Mouse (Mus musculus): Measurements from ENCODE around the gene Pacsin1.
A peak's percentile ranks its signal among the peaks of the same experiment; 100 is the strongest.
"Not testable (repeated sequence)": the region's sequence is repeated elsewhere in the genome, so short reads cannot be mapped to it uniquely, and the experiment has no call there.

Gene Pacsin1

DNA sequence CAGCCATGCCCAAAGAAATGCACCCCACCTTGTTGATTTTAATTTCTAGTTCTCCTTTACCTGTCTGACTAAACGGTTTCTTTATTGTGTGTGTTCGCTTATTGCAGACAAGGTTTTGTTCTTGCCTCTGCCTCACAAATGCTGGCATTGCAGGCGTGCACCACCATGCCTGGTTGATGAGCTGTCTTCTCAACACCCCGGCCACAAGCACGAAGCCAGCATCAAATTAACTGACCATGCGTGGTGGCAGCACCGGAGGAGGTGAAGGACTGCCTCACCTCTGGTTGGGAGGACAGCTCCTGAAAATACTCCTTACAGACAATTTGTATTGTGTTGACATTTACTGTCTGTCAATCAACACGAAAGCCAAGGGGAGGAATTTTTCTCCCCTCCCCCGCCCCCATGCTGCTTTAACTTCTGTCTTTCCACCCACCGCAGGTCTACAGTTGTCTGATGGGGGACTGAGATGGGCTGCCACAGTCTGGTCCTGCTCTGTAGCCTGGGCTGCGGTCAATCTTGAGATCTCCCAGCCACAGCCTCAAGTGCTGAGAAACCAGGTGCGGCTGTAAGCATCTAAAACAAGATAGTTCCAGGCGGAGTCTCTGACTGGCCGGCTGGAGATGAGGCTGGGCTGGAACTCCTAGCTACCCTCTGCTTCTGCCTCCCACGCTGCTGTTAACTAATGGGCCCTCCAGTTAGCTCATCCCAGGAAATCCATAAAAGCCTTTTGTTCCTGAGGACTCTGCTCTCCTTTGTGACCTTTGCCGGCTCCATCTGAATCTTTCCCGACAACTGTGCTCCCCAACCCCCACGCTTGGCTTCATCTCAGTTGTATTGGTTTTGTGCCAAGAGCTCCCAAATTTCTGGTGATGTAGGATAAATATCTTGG lies 18.9 kb upstream of the Pacsin1 start, which contains the start of gene Rps10:
Gene Rps10, minus strand, starts transcription at position 538 of the 889 bp plus-strand sequence.
- peak; percentile 67 for DNase-seq

DNA sequence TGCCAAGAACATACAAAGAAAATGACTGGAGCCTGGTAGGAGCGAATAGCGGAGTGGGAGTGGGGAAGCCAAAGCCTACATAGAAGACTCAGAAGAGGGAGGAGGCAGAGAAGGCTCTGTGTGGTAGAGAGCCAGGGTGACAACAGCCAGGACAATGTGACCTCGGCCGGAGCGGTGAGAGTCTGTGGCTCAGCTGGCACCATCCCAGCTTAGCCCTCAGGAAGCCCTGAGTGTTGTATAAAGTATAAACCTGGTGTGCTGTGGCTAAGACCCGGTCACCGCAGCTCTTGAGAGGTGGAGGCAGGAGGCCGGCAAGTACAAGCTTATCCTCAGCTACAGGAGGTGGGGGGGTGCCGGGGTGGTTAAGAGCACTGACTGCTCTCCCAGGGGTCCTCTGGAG lies 18.0 kb upstream of the Pacsin1 start:
- DNase-seq: peak; percentile 76

DNA sequence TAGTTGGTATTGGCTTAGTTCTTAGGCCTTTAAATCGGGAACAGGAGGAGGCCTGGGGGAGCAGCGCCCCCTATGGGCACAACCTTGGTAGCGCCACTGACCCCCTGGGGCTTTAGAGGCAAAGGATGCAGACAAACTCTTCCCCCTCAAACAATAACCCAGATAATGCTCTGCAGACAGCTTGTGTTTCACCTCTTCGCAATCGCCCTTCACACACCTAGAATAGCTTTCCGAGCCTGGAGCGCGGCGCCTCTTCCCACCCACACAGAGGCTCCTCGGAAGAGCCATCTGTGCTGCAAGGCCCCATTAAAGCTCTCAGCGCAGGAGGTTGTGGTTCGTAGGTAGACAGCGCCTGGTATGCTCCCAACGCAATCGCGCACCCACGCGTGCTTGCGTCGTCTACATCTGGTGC lies 16.4 kb upstream of the Pacsin1 start:
- peak; percentile 73 for DNase-seq

DNA sequence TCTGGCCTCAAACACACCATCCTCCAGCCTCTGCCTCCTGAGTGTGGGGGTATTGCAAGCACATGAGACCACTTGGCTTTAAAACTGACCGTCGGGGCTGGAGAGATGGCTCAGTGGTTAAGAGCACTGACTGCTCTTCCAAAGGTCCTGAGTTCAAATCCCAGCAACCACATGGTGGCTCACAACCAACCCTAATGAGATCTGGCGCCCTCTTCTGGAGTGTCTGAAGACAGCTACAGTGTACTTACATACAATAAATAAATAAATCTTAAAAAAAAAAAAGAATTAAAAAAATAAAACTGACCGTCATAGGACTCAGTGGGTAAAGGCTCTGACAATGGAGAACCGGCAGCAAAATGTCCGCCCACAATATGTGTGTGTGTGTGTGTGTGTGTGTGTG lies 15.5 kb upstream of the Pacsin1 start:
- not testable (repeated sequence) for DNase-seq

DNA sequence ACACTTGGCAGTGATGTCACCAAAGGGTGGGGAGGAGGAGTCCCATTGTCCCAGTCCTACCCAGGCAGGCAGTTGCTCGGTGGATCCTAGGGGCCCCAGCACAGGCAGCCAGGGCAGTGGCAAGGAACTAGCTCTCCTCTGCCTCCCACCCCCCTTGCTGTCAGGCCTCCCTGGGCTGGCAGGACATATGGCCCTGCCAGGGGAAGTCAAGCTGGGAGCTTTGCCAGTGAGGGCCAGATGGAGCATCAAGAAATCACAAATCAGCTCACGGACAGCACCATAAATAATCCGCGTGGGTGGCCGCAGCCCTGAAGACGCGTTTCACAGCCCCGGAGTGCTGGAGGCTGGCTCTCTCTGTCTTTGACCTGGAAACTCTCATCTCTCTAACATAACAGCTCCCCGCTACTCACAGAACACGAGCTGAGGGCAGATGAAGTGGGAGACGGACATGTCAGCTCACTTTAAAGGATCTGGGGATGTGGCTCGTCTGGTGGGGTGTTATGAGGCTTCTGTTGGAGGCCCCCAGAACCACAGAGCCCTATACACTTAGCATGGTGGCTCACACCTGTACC lies 12.7 kb upstream of the Pacsin1 start:
- DNase-seq: peak; percentile 99

DNA sequence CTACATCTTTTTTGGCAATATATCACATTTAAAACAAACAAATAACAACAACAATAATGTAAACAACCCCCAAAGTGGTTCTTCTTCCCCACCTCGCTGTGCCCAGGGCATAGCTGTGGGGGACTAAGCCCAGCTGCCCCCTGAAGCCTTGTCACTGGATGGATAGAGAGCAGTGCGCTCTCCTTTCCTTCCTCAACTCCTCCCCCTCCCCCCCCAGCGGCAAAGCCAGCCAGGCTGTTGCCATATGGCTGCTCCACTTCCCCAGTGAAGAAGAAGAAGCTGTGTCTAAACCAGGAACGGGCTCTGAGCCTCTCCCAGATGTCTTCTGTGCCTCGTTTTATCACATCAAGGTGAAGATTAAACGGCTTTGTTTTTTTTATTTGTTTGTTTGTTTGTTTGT lies 12.2 kb upstream of the Pacsin1 start:
- DNase-seq: peak; percentile 70

DNA sequence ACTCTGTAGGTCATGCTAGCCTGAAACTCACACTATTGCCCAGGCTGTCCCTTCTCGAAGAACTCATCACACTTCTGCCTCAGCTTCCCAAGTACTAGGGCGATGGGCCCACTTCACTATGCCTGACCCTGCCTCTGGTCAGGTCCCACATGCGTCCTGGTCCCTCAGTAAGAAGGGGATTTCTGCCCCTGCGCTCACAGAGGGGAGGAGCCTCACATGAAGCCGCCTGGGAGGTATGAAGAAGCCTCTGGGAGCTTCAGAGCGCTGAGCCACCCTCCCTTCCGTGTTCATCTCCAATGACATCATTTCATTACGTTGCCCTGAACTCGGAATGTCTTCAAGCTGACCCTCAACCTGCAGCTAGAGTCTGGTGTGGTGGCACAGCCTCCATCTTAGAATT lies 11.6 kb upstream of the Pacsin1 start:
- peak; percentile 66 for DNase-seq

DNA sequence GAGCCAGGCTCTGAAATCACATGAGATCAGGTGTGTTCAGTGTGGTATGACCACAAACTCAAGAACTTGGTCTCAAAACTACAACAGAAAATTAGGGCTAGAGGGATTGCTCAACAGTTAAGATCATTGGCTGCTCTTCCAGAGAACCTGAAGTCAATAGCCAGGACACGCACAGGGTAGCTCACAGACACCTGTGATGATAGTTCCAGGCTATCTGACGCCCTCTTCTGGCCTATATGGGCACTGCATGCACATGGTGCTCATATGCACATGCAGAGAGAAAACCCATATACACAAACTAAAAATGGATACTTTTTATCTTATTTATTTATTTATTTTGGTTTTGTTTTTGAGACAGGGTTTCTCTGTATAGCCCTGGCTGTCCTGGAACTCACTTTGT lies 10.7 kb upstream of the Pacsin1 start:
- DNase-seq: peak; percentile 63

DNA sequence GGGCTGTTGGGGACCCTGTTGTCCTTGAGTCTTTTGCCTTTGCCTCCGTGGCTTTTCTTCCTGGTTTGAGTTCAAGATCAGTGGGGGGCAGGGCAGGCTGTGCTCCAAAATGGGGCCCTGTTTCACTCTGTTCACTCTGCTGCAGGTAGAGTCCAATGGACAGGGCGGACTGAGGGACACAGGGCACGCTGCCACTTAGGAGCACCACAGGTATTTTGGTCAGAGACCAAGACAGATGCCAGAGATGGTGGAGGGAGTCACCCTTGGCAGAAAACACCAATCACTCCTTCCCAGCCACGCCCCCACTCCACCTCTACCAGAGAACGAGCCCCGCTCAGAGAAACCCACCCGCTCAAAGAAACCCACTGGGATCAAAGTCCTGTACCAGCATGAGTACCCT lies 9.5 kb upstream of the Pacsin1 start:
- DNase-seq: peak; percentile 74

DNA sequence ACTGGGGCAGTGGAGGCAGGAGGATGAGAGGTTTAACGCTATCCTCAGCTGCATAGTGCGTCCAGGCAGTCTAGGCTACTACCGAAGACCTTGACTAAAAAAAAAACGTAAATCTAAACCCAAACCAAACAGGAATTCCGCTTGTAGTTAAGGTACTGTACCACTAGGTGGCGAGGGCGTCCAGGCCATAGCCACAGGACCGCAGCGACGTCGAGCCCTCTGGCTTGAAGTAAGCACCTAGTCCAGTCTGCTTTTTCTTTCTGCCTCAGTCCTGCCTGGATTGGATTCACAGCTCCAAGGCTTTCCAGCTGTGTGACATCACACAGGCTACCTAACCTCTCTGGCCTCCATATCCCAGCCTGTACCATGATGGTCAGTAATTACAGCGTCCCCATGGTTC lies 5.1 kb upstream of the Pacsin1 start:
- peak; percentile 82 for DNase-seq

DNA sequence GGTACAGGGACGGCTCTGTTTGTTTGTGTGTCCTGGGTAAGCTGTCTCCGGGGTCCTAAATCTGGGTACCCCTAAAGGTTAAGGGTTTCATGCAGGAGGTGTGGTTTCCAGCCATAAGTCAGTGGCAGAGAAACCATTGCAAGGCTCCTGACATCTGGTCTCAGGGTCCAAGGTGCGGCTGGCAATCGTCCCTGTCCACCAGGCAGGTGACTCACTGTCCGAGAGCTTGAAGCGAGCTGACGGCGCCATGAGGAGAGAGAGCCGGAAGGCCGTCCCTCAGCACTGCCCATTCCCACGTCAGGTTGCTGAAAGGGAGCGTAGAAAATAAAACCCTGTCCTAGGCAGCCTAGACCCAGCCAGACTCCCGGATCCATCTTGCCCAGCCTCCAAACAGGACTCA lies 4.7 kb upstream of the Pacsin1 start:
- peak; percentile 63 for DNase-seq

DNA sequence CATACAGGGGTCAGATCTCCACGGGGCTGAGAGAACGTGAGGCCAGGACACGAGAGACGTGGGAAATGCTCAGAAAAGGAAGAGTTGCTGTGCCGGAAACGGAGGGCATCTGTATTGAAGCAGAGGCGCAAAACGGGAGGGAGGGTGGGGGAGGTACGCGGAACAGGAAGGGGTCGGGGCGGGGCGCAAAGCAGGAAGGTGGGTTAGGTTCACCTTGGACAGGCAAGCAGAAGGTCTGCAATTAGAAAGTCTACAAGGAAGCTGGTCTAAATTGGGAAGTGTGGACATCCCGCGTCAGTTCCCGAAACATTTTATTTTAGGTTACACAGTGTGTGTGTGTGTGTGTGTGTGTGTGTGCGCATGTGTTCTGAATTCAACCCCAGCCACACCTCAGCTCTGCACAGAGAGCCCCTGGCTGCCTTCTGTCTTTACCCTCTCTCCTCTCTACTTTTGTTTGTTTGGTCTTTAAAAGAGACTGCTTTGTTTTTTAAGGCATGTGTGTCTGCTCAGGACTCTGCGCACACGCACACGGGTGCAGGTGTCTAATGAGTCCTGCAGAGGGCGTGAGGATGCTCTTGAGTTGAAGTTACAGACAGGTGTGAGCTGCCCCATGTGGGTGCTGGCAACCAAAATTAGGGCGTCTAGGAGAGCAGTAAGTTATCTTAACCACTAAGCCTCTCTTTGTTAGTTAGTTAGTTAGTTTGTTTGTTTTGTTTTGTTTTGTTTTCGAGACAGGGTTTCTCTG lies 3.1 kb upstream of the Pacsin1 start:
- DNase-seq: no peak

DNA sequence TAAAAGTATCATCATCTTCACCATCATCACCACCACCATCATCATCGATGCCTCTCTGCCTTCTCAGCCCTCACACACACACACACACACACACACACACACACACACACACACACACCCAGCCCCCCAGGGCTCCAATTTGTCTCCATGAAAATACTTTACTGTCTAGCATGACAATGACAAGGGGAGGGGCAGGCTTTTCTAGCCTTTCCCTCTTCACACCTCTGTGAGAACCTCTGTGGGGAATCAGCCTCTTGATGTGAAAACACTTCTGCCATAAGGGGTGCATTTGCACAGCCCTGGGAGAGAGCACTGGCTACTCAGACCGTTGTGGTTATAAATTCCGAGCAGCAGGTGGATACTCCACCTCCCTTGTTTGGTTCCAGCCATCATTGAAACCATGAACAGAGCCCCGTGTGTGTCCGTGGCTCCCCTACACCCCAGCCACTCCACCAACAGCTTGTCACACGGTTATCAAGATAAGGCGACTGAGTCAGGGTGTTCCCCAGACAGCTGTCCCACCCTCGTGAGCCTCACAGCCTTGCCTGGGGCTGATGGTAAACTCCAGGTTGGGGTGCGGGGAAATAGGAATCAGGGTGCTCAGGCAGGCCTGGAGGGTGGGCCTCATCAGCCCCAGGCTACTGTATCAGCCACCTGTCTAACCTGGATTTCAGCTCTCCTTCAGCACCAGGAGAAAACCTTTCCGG lies 1.9 kb upstream of the Pacsin1 start:
- no peak for DNase-seq

DNA sequence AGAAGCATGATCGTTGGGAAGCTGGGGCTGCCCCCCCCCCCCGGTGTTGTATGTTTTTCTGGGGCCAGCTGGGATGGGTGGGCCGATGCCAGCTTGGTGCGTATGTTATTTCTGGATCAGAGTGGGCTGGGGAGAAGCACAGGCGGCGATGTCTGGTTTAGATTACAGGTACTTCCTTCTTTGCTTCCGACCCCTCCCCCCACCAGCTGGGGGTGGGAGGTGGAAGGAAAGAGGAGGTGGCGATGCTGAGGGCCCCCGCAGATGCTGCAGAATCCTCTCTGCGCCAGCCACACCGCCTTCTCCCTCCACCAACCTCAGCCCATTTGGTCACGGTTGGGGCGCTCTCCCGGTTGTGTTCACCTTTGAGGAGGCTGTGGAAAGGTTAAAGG lies 696 bp downstream of the Pacsin1 start:
- DNase-seq: peak; percentile 82

DNA sequence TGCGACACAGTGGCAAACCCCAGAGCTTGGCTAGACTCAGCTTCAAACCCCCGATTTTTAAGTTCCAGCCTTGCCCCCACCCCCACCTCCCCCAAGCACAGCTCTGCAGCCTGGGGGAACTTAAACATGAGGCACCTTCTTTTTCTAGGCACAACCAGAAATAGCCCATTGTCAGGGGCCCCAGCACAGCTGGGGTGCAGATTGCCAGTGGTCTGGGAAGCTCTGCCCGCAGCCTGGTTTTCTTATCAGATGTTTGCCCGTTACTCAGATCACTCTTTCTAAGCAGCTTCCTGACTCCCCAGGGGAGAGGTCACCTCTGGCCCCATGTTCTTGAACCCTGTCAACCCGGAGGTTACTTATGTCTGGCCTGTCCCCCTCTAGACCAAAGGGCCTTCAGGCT lies 1.1 kb downstream of the Pacsin1 start:
- peak; percentile 60 for DNase-seq

DNA sequence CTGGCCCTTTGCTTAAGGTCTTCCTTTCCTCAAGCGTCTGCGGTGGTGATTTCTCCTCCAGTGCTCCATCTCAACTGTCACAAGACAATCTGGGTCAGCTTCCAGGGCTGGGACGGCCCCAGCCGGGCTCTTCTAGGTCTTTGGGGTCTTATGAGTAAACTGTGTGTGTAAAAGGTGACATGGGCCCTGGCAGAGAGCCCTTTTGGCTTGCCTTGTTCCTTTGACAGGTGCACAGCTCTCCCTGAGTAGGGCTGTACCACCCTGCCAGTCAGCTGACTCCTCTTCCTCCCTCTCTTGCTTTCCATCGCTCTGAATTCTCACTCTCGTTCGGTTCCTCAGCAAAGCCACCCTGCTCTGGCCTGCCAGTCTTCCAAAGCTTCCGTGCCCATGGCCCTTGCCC lies 1.8 kb downstream of the Pacsin1 start:
- DNase-seq: peak; percentile 87

DNA sequence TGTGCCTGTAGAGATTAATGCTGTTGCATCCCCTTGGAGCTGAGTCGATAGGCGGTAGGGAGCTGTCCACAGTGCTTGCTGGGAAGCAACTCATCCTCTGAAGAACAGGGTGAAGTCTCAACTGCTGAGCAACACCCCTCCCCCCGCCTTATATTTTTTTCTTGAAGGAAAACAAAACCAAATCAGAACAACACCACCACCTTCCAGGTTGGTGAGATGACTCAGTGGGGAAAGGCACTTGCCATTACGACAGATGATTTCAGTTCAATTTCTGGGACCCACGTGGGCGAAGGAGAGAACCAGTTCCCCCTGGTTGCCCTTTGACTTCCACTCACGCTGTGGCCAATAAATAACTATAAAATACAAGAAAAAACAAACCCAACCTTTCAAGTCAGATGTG lies 3.5 kb downstream of the Pacsin1 start:
- no peak for DNase-seq

DNA sequence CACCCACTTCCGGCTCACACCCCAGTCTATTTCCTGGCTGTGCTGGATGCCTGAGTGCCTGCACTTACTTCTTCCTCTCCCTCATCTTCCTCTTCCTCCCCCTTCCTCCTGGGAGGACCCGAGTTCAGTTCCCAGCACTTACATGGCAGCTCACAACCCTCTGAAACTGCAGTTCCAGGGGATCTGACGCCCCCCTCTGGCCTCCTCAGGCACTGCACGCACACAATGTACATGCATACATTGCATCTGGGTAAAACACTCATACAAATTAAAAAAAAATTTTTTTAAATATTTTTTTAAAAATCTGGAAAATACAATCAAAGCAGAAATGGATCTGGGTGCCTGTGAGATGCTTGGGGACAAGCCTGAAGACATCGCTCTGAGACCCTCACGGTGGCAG lies 16.4 kb downstream of the Pacsin1 start:
- no peak for DNase-seq

DNA sequence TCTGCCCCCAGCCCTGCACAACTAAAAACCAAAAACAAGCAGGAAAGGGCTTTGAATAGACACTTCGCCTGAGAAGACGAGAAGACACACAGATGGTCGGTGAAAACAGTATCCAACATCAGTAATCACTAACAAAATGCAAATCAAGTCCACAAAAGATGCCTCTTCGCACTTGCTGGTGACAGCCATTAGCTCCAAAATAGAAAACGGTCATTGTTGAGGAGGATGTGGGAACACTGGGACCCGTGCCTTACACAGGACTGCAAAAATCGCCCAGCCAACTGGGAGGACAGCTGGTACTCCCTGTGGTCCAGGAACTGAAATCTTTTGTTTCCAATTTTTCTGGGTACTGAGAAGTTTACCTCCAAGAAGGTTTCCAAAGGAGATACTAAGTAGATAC lies 18.6 kb downstream of the Pacsin1 start:
- DNase-seq: no peak

DNA sequence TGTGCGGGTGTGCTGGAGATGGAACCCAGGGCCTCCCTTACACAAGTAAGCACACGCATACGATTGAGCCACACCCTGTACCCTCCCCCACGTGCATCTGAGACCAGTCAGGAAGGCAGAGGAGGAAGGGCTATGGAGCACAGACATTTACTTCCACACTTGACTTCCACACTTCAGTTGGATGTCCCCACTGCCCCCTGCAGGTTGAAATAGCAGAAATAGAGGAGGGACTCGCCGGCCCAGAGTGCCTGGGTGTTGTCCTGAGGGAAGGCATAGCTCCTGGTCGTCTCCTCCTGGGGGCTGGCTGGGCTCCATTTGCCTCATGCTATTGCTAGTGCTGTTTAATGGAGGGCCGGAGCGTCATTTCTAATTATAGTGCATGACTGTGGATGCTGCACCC lies 20.1 kb downstream of the Pacsin1 start:
- no peak for DNase-seq

DNA sequence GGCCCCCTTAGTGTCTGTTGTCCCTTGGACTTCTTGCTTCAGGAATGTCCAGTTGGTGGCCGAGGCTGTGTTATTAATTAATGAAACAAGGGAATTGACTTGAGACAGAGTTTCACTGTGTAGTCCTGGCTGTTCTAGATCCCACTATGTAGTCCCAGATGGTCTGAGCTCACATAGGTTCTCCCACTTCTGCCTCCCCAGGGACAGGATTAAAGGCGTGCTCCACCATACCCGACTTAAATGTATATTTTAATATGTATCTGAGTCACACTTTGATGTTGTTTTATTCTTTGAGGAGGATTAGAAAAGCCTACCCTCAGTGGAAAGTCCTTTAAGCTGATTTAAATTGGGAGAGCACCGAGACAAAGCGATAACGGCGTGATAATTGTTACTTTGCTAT lies 21.0 kb downstream of the Pacsin1 start:
- no peak for DNase-seq

DNA sequence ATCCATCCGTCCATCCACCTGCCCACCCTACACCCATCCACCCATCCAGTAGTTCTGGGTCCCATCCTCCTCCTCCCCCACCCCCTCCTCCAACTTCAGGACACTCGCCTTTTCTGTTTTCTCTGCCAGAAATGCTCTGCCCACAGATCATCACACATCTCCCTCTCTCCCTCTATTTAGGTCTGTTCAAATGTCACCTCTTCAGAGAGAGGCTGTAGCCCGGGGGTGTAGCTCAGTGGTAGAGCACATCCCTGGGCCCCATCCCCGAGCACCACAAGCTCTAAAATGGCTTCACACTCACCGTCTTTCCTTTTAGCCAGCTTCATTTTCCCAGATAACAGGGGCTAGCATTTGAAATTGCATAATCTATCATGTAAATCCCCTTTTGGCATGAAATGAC lies 22.4 kb downstream of the Pacsin1 start:
- no peak for DNase-seq

All from cerebellum, adult 11-12 months (tissue).